Mouse (Mus musculus) embryonic fibroblast, embryonic 13.5 days (primary cell): Measurements from ENCODE around the gene Emilin2.

Experiments
- CTCF ChIP-seq: IDR thresholded peaks from 2 replicates; pipeline ENCODE4 v1.5.1; 2011; ENCODE audit warnings: mild to moderate bottlenecking, control low read depth, low read length, moderate library complexity, borderline replicate concordance; ENCODE audit not compliant: insufficient read depth
- POLR2A ChIP-seq: IDR thresholded peaks from 2 replicates; pipeline ENCODE4 v1.6.1; 2011; ENCODE audit warnings: low read depth, mild to moderate bottlenecking, control low read depth, low read length, moderate library complexity

DNA sequence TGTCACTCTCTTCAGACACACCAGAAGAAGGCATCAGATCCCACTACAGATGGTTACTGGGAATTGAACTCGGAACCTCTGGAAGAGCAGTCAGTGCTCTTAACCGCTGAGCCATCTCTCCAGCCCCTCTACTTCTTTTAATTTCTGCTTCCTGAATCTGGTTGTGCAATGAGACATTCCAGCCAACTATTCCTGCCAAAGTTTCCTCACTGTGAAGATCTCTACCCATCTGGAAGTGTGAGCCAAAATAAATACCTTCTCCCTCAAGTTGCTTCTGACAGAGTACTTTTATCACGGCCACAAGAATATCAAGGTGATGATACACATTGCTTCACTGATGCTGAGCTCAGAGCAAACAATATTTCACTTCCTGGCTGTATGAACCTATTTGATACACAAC, 7.6 kb upstream of the Emilin2 start:
- no peak for TF ChIP-seq CTCF
- TF ChIP-seq POLR2A = no peak
